Mouse (Mus musculus) c-Kit-negative CD71-positive TER-119-positive erythroid progenitor cells, embryonic 14.5 days (primary cell): ENCODE data around the gene Ptp4a2.
"Not testable (repeated sequence)": the region's sequence is repeated elsewhere in the genome, so short reads cannot be mapped to it uniquely, and the experiment has no call there.

Experiments used
- DNase-seq: peaks from one replicate; pipeline ENCODE4 v3.0.0-alpha.2; 2013; ENCODE audit warnings: low read depth, low spot score

Gene Ptp4a2

GRCm38 (mm10) chr4:129882555-129883293 is 71.7 kb downstream of the Ptp4a2 start:
- DNase-seq, result no peak

- DNase-seq, result no peak
These were observed 73.3 kb downstream of the Ptp4a2 start for GRCm38 (mm10) chr4:129884041-129884930.

GRCm38 (mm10) chr4:129889661-129890060 is 78.6 kb downstream of the Ptp4a2 start:
- DNase-seq, result no peak

- no peak for DNase-seq
These were observed 79.1 kb downstream of the Ptp4a2 start for GRCm38 (mm10) chr4:129890094-129890493.

- no peak for DNase-seq
These were observed 83.8 kb downstream of the Ptp4a2 start for GRCm38 (mm10) chr4:129894861-129895260.

- DNase-seq, result not testable (repeated sequence)
These were observed 87.8 kb downstream of the Ptp4a2 start for GRCm38 (mm10) chr4:129898815-129899214.
